Mouse (Mus musculus) stomach, postnatal 0 days (tissue): ENCODE data around the gene Dnajc2.
"Not testable (repeated sequence)": the region's sequence is repeated elsewhere in the genome, so short reads cannot be mapped to it uniquely, and the experiment has no call there.

Experiments used
- CTCF ChIP-seq: IDR thresholded peaks from 2 replicates; pipeline ENCODE4 v1.5.1; 2016; ENCODE audit warnings: antibody characterized with exemption, low read depth, mild to moderate bottlenecking, moderate library complexity
- EP300 ChIP-seq: optimal IDR thresholded peaks from 2 replicates; pipeline ENCODE3; 2016; ENCODE audit warnings: antibody characterized with exemption

GRCm38 (mm10) chr5:21708011-21708410 lies 77.0 kb downstream of the Dnajc2 start:
- TF ChIP-seq CTCF, EP300: not testable (repeated sequence)
